Mouse (Mus musculus) urinary bladder, postnatal 14 days (tissue): ENCODE results near the gene Kcng3.

ENCODE experiments used
- DNase-seq: peaks from one replicate; pipeline ENCODE4 v3.0.0; 2021; ENCODE audit warnings: low spot score

Kcng3 gene

DNA sequence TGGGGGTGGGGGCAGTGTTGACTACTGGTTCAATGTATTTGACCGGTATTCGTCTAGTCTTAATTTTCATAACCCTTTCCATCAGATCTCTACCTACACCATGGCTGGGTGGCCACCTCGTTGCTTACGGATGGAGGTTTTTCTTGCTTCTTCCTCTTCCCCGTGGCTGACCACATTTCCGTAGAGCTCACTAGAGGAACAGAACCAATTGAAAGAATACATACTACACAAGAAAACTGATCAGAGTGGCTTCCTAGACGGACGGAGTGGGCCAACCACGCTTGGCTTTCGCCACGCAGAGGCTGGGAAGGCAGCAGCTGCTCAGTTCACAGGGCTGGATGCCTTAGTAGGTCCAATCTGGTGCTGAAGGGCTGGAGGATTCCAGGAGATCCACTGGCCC, 75.9 kb downstream of the Kcng3 start:
- DNase-seq = no peak

GRCm38 (mm10) chr17:83554997-83555396, 76.7 kb downstream of the Kcng3 start:
- no peak for DNase-seq

DNA sequence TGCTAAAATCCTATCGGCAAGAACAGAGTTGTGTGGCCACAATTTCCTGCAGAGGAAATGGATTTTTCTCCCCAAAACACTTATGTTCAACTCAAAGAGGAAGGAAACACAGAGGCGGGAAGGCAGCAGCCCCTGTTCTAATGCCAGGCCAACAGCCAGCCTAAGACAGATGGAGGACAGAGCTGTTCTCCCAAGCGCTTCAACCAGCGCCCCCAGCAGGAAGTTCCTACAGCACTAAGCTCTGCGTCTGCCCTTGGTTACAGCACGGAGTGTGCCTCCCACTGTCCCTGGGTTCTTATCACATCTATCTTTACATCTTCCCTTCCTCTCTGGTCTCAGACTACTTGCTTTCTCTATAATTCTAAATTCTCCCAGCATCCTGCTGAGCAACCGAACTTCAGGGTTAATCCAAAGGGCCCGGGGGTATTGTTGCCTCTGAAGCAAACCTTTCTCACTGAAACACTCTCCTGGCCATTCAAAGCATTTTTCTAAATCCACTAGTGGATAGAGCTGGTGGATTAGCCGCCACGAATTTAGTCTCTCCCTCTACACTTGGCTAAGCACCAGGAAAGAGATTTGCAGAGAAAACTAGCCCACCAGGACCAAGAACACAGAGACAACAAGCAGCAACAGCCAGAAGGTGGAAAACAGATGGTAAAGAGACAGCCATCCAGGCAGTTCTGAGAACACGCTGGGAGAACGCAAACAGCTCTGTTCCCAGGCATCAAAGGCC, 83.0 kb downstream of the Kcng3 start:
- no peak for DNase-seq

DNA sequence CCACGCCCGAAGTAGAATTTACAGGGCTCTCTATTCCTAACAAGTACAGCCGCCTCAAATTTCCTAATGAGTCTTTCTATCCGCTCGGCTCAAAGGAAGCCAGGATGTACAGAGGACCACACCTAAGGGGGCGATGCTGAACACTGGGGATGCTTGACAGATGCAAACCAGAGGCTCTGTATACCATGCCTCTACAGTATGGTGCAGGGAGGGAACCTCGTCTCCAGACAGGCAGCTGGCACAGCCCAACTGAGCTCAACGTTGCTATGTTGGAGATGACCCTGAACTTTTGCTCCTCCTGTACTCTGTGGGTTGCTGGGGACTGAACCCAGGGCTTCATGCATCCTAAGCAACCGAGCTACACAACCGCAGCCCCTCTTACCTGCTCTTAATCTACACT, 84.5 kb downstream of the Kcng3 start:
- DNase-seq = no peak

GRCm38 (mm10) chr17:83545756-83546742, 85.6 kb downstream of the Kcng3 start:
- no peak for DNase-seq

- no peak for DNase-seq
These were observed 86.4 kb downstream of the Kcng3 start for GRCm38 (mm10) chr17:83545259-83545658.

DNA sequence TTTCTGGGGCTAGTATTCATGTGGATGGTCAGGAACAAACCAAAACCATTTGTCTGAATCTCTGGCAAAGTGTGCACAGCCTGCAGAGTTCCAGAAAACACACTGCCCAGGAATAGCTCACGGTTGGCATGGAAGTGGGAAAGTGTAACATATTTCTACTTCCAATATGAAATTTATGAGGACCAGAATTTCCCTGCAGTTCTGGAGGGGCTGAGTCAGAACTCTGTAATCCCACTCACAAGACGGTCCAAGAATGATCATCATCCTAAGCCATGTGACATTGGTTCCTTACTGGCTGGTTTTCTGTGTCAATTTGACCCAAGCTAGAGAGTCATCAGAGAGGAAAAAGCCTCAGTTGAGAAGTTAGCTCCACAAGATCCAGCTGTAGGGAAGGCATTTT, 89.3 kb downstream of the Kcng3 start:
- no peak for DNase-seq

DNA sequence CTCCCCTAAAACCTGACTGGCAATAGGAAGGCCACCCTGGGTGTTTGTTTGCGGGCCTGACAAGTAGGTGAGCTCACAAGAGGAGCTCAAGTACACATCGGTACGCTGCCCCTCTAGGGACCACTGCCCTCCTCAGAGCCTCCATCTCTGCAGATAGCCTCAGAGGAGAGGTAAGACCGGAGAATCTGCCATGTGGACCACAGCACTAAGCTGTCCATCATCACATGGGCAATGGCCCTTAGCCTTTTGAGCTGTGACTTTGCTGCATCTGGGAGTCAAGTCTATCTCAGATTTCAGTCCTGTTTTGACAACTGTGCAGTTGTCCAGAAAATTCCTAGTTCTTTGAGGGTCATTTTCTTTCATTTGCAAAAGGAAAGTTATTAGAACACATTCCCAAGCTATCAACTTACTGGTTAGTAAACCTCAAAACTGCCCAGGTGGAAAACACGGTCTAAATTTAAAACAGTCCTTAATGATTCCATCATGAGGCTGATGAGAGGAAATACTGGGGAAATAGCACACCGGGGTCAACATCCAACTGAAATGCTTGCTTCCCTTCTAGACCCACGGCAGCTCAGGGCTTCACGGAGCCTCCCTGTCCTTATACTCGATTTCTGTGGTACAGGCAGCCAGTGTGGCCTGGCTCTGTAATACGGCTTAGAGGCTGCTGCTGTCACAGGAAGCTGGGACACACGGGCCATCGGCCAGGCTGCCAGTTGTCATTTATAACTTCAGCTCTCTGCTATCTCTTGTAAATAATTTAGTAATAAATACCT, 92.2 kb downstream of the Kcng3 start:
- no peak for DNase-seq

GRCm38 (mm10) chr17:83538694-83539093, 93.0 kb downstream of the Kcng3 start:
- no peak for DNase-seq

- no peak for DNase-seq
These were observed 93.6 kb downstream of the Kcng3 start for GRCm38 (mm10) chr17:83538141-83538540.
